Mouse (Mus musculus): Measurements from ENCODE around the gene S100pbp.
A peak's percentile ranks its signal among the peaks of the same experiment; 100 is the strongest.

- TF ChIP-seq CTCF (IDR thresholded peaks at IDR 0.05; ENCODE audit: borderline replicate concordance, extremely low read depth, insufficient read depth, insufficient read length) (peak; percentile 92), POLR2A (IDR thresholded peaks at IDR 0.05; ENCODE audit: borderline replicate concordance, extremely low read depth, insufficient read depth, insufficient read length, poor library complexity, severe bottlenecking) (no peak)
Measured at GRCm38 (mm10) chr4:129134799-129135585, 54.5 kb downstream of the S100pbp start.

Data from brain, embryonic 14.5 days (tissue).